Mouse (Mus musculus) urinary bladder, postnatal 25 days (tissue): ENCODE measurements at regions not wholly inside any gene's neighbourhood (a gene's known extent, or its start where the extent isn't known, plus 50 kb on each side); places are given as distances from the start of the nearest gene placed in this dataset.

Source experiments
- DNase-seq: peaks from one replicate; pipeline ENCODE4 v3.0.0; 2022; ENCODE audit warnings: low spot score

- no peak for DNase-seq
Observed at GRCm38 (mm10) chr10:95032760-95033716, 88.4 kb upstream of the Plxnc1 start.

- no peak for DNase-seq
Observed at GRCm38 (mm10) chr10:95031371-95031770, 86.7 kb upstream of the Plxnc1 start.

- DNase-seq = no peak
Observed at GRCm38 (mm10) chr10:95030801-95031200, 86.2 kb upstream of the Plxnc1 start.

- no peak for DNase-seq
Observed at GRCm38 (mm10) chr10:95029554-95029953, 84.9 kb upstream of the Plxnc1 start.

GRCm38 (mm10) chr10:95025569-95026327 is 81.1 kb upstream of the Plxnc1 start:
- no peak for DNase-seq

GRCm38 (mm10) chr10:95021209-95021608 is 76.6 kb upstream of the Plxnc1 start:
- DNase-seq = no peak

GRCm38 (mm10) chr10:95016896-95017295 is 72.3 kb upstream of the Plxnc1 start:
- DNase-seq = no peak

- no peak for DNase-seq
Observed at GRCm38 (mm10) chr10:95015298-95015951, 70.8 kb upstream of the Plxnc1 start.

- DNase-seq = peak; percentile 39
Observed at GRCm38 (mm10) chr10:95013946-95014345, 69.3 kb upstream of the Plxnc1 start.

GRCm38 (mm10) chr10:95013213-95013915 is 68.7 kb upstream of the Plxnc1 start:
- no peak for DNase-seq

- no peak for DNase-seq
Observed at GRCm38 (mm10) chr10:95010333-95010732, 65.7 kb upstream of the Plxnc1 start.

- DNase-seq = no peak
Observed at GRCm38 (mm10) chr10:95009081-95009480, 64.4 kb upstream of the Plxnc1 start.

- peak; percentile 24 for DNase-seq
Observed at GRCm38 (mm10) chr10:95004065-95004763, 59.6 kb upstream of the Plxnc1 start.

- DNase-seq = no peak
Observed at GRCm38 (mm10) chr10:95003621-95004020, 59.0 kb upstream of the Plxnc1 start.

GRCm38 (mm10) chr10:95001650-95002049 is 57.0 kb upstream of the Plxnc1 start:
- no peak for DNase-seq

GRCm38 (mm10) chr10:94999716-95000115 is 55.1 kb upstream of the Plxnc1 start:
- DNase-seq = no peak
